10 mouse cellular contexts compared by ENCODE assay signal in the genomic region with DNA sequence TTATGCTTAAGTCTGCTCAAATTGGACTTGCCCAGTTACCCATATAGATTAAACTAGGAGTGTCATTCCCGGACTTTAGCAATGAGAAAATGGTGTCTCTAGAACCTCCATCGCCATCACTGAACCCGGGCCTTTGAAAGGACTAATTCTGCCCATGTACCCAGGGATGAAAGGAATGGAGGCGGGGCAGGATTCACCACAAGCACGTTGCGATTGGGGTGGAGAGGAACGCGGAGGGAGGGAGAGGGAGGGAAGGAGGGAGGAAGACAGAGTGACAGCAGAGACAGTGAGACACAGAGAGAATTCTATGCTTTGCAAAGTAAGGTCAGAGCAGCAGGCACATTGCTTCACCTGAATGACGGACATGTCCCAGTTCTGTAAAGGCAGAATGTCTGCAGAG. TPM values are rescaled to one million over a fixed set of nuclear protein-coding genes. Genes with fewer than 3 reads are reported as not detected.
DNase-seq lines count a peak whose midpoint lies in the region; ATAC-seq lines count a peak whose summit lies in the region.
"Had no signal": no experiment of that assay in that cellular context is flagged by ENCODE, and none has a peak within 500 bp of the region (broad histone marks: within the 10 kb centered on the region; RNA-seq: fewer than 3 reads in every experiment).

No protein-coding gene starts in this region.

- no peaks in the 10 kb centered on the region for H3K36me3 ChIP-seq in kidney, embryonic 14.5 days (ENCODE audit: control insufficient read depth, insufficient read depth, low read length)
- no peaks in the 10 kb centered on the region for H3K36me3 ChIP-seq in hindbrain, embryonic 12.5 days
- H3K36me3 ChIP-seq in midbrain, embryonic 13.5 days, result no peaks in the 10 kb centered on the region
- H3K36me3 ChIP-seq: G1E had no signal

- H3K9ac ChIP-seq in kidney, embryonic 14.5 days (ENCODE audit: low read depth, low read length), result no peak overlapping the region
- peak overlapping the region; percentile 49; the same call in 1 of the 2 replicates for H3K9ac ChIP-seq in hindbrain, embryonic 12.5 days
- H3K9ac ChIP-seq in midbrain, embryonic 13.5 days (replicated peaks), result peak overlapping the region; percentile 63

- peak overlapping the region; percentile 93 for H3K4me2 ChIP-seq in kidney, embryonic 14.5 days (replicated peaks; ENCODE audit: low read depth, low read length)
- H3K4me2 ChIP-seq in hindbrain, embryonic 12.5 days (replicated peaks), result peak overlapping the region; percentile 90
- peak overlapping the region; percentile 94 for H3K4me2 ChIP-seq in midbrain, embryonic 13.5 days (replicated peaks)

- no peak for ATAC-seq in kidney, embryonic 14.5 days (ENCODE audit: low FRiP score, low TSS enrichment)
- ATAC-seq in hindbrain, embryonic 12.5 days (ENCODE audit: low FRiP score), result 0 out of 2 replicates have a peak, but pooled peaks have one; percentile 32
- no peak; the same call in 1 of the 2 replicates for ATAC-seq in midbrain, embryonic 13.5 days

- intact Hi-C loops in left cerebral cortex, postnatal 4 days (cut with DNase I), result no loop called here

- DNase-seq in kidney, adult 9 months, result no peak
- DNase-seq in embryo, embryonic 10 days (ENCODE audit: low spot score), result peak; percentile 30
- no peak for DNase-seq in spleen, postnatal 4 days (ENCODE audit: low spot score in 2 of 2)
- DNase-seq in left cerebral cortex, postnatal 4 days, result no peak
- no peak for DNase-seq in kidney, adult 11 months

- peaks cover 15% of the 10 kb centered on the region for H3K27me3 ChIP-seq in kidney, embryonic 14.5 days (ENCODE audit: control insufficient read depth, insufficient read depth, low read length)
- peaks cover 30% of the 10 kb centered on the region for H3K27me3 ChIP-seq in hindbrain, embryonic 12.5 days
- peaks cover 37% of the 10 kb centered on the region for H3K27me3 ChIP-seq in midbrain, embryonic 13.5 days

- WGBS in kidney, embryonic 14.5 days, result 4% methylated on average over 9 of the region's 9 CpGs
- WGBS in hindbrain, embryonic 12.5 days, result 4% methylated on average over 9 of the region's 9 CpGs
- 3% methylated on average over 9 of the region's 9 CpGs for WGBS in midbrain, embryonic 13.5 days

- no peaks in the 10 kb centered on the region for H3K9me3 ChIP-seq in kidney, embryonic 14.5 days (ENCODE audit: control insufficient read depth, low read length)
- H3K9me3 ChIP-seq in hindbrain, embryonic 12.5 days (replicated peaks), result no peaks in the 10 kb centered on the region
- H3K9me3 ChIP-seq in midbrain, embryonic 13.5 days, result no peaks in the 10 kb centered on the region
- H3K9me3 ChIP-seq: G1E had no signal

- H3K4me1 ChIP-seq in kidney, embryonic 14.5 days (ENCODE audit: control insufficient read depth, insufficient read depth, low read length), result 0 out of 2 replicates have a peak, but pooled peaks cover 4% of the 10 kb centered on the region
- peaks cover 10% of the 10 kb centered on the region for H3K4me1 ChIP-seq in hindbrain, embryonic 12.5 days
- H3K4me1 ChIP-seq in midbrain, embryonic 13.5 days (replicated peaks), result peaks cover 13% of the 10 kb centered on the region

- no peak overlapping the region for H3K27ac ChIP-seq in kidney, embryonic 14.5 days (ENCODE audit: low read depth, low read length)
- no peak overlapping the region for H3K27ac ChIP-seq in hindbrain, embryonic 12.5 days
- H3K27ac ChIP-seq in midbrain, embryonic 13.5 days, result no peak overlapping the region

- peak overlapping the region; percentile 51 for H3K4me3 ChIP-seq in kidney, embryonic 14.5 days (ENCODE audit: low read length)
- H3K4me3 ChIP-seq in hindbrain, embryonic 12.5 days, result peak overlapping the region; percentile 42
- peak overlapping the region; percentile 50 for H3K4me3 ChIP-seq in midbrain, embryonic 13.5 days (replicated peaks)

RNA-seq across cellular contexts. Expression of a gene that starts 0.6 kb away (rescaled TPM):
- 0.04 and 0.13 TPM in 2 replicates for polyA plus RNA-seq in kidney, embryonic 14.5 days (2014; fragmentation: Nextera tagmentation; extraction: Ambion mirVana)
- 0.03 TPM in 1 of 2 replicates, not detected in the other for polyA plus RNA-seq in hindbrain, embryonic 12.5 days (2016; fragmentation: Nextera tagmentation; extraction: Ambion mirVana)
- 0.06 and 0.09 TPM in 2 replicates for polyA plus RNA-seq in midbrain, embryonic 13.5 days (2015; fragmentation: Nextera tagmentation; extraction: Ambion mirVana)
- 10 to 100 TPM; 15.4 to 15.5 TPM for total RNA-seq in left cerebral cortex, postnatal 4 days (2021)
- total RNA-seq: common myeloid progenitor, adult 5-6 weeks; G1E had no signal
- polyA plus RNA-seq: G1E had no signal
